Mouse (Mus musculus) 416B (cell line): ENCODE measurements around the gene Vat1.
"Not testable (repeated sequence)": the region's sequence is repeated elsewhere in the genome, so short reads cannot be mapped to it uniquely, and the experiment has no call there.

Experiments
- DNase-seq: peaks from one replicate; pipeline ENCODE4 v3.0.0; 2011; ENCODE audit warnings: low read depth

The Vat1 gene

GRCm38 (mm10) chr11:101441450-101442126 lies 24.4 kb downstream of the Vat1 start:
- not testable (repeated sequence) for DNase-seq

GRCm38 (mm10) chr11:101438006-101438405 lies 28.0 kb downstream of the Vat1 start:
- DNase-seq: not testable (repeated sequence)

- DNase-seq: no peak
Observed at GRCm38 (mm10) chr11:101436916-101437315, 29.1 kb downstream of the Vat1 start.

- DNase-seq: no peak
Observed at GRCm38 (mm10) chr11:101435831-101436230, 30.2 kb downstream of the Vat1 start.

- no peak for DNase-seq
Observed at GRCm38 (mm10) chr11:101433396-101433795, 32.6 kb downstream of the Vat1 start.

- no peak for DNase-seq
Observed at GRCm38 (mm10) chr11:101431327-101431726, 34.7 kb downstream of the Vat1 start.

GRCm38 (mm10) chr11:101426165-101426564 lies 39.9 kb downstream of the Vat1 start:
- peak; percentile 63 for DNase-seq

GRCm38 (mm10) chr11:101424925-101425813 lies 40.9 kb downstream of the Vat1 start, which contains the start of the genes Rundc1 and Ptges3l:
Gene Rundc1 (plus strand): TSS chr11:101425085.
Gene Ptges3l (minus strand): TSS chr11:101425333.
- peak; percentile 96 for DNase-seq

- no peak for DNase-seq
Observed at GRCm38 (mm10) chr11:101424105-101424851, 41.8 kb downstream of the Vat1 start, which contains the start of gene Gm27029. Gene Gm27029 (minus strand): TSS chr11:101424796.

- DNase-seq: no peak
Observed at GRCm38 (mm10) chr11:101420148-101420547, 45.9 kb downstream of the Vat1 start.

GRCm38 (mm10) chr11:101419610-101420009 lies 46.4 kb downstream of the Vat1 start:
- peak; percentile 73 for DNase-seq

GRCm38 (mm10) chr11:101418991-101419390 lies 47.0 kb downstream of the Vat1 start:
- no peak for DNase-seq

GRCm38 (mm10) chr11:101417101-101417855 lies 48.8 kb downstream of the Vat1 start, which contains the start of gene Aarsd1:
Gene Aarsd1 (minus strand): TSS chr11:101417615.
- DNase-seq: peak; percentile 86

- peak; percentile 66 for DNase-seq
Observed at GRCm38 (mm10) chr11:101416433-101417100, 49.5 kb downstream of the Vat1 start.

- DNase-seq: peak; percentile 55
Observed at GRCm38 (mm10) chr11:101415306-101415705, 50.7 kb downstream of the Vat1 start.
